Mouse (Mus musculus): Measurements from ENCODE around the gene Klhl2.

Gene Klhl2

GRCm38 (mm10) chr8:64690306-64690705, 159.5 kb downstream of the Klhl2 start:
- no peak for DNase-seq
